Mouse (Mus musculus): ENCODE results near the gene Arhgap1. TPM values are rescaled to one million over a fixed set of nuclear protein-coding genes. Genes with fewer than 3 reads are reported as not detected.
A peak's percentile ranks its signal among the peaks of the same experiment; 100 is the strongest.

Arhgap1 gene
- total RNA-seq, 2 experiments from 2014 or later, result 58.6 to 67.1 TPM

DNA sequence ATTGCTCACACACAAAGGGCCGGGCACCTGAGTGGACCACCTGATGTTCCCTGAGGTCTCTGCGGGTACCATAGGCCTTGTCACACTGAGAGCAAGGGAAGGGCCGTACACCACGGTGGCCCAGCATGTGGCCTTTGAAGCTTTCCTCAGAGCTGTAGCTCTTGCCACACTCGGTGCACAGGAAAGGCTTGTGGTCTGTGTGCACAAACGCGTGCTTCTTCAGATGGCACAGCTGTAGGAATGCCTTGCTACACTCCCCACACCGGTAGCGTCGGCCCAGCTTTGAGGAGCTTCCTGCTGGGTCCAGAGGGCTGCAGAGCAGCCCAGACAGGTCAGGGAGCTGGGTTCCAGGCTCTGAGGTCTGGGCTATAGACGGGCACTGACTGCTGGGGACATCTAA is 3.8 kb upstream of the Arhgap1 start:
- ATAC-seq (replicated peaks; ENCODE audit: poor library complexity), result peak; percentile 33

DNA sequence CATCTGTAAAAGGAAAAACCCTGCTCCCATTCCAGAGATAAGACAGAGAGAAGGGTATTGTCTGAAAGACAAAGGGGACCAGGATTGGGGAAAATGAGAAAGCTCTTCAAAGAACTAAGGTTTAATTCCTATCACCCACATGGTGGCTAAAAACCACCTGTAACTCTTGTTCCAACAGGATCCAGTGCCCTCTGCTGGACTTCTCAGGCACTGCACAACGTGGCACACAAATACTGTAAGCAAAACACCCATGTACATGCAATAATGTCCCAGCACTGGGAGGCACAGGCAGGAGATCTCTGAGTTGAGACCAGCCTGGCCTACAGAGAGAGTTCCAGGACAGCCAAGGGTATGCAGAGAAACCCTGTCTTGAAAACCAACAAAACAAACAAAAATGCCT is 2.9 kb upstream of the Arhgap1 start:
- ATAC-seq (replicated peaks; ENCODE audit: poor library complexity), result peak; percentile 27; the same call in 1 of the 2 replicates

DNA sequence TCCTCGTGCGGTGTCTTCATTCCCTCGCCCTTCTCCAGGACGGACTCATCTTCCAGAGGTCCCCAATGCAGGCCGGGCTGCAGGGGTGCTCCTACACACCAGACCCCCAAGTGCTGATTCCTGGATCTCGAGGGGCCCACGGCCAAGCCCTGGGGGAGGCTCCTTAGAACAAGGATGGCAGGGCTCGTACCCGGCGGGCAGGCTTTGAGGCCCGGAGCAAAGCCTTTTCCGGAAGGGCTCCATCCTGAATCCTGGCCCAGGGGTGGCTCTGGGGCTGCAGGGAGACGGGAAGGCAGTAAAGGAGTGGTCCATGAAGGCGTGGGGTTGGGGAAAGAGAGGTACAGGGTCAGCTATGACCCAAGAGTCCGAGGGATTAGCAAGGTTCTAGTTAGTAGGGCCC is 508 bp upstream of the Arhgap1 start:
- no peak for ATAC-seq (replicated peaks; ENCODE audit: poor library complexity)

DNA sequence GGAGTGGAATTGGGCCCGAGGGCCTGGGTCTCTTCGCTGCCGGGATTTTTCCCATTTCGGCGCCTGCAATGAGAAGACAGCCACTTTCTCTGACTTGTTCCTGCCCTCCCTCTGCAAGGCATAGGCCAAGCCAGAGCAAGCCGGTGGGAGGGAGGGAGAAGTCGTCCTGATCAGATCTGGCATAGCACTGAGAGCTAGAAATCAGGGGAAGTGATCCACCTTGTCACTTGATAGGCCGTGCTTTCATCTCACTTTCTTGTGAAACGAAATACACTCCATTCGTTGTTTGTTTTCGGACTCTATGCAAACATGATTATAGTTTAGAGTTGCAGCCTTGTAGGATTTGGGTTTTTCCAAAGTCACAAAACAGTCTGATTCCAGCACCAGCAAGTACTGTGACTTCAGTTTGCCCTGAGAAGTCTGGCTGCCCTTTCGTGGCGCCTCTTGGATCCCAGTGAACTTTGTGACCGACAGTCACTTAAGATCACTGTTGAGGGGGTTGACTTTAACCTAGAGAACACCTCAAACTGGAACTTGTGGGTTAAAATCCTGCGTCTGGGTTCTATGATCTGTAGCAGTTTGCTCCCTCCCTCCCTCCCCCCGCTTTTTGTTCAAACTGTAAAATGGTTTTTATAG is 818 bp downstream of the Arhgap1 start:
- ATAC-seq (replicated peaks; ENCODE audit: poor library complexity), result peak; percentile 26

DNA sequence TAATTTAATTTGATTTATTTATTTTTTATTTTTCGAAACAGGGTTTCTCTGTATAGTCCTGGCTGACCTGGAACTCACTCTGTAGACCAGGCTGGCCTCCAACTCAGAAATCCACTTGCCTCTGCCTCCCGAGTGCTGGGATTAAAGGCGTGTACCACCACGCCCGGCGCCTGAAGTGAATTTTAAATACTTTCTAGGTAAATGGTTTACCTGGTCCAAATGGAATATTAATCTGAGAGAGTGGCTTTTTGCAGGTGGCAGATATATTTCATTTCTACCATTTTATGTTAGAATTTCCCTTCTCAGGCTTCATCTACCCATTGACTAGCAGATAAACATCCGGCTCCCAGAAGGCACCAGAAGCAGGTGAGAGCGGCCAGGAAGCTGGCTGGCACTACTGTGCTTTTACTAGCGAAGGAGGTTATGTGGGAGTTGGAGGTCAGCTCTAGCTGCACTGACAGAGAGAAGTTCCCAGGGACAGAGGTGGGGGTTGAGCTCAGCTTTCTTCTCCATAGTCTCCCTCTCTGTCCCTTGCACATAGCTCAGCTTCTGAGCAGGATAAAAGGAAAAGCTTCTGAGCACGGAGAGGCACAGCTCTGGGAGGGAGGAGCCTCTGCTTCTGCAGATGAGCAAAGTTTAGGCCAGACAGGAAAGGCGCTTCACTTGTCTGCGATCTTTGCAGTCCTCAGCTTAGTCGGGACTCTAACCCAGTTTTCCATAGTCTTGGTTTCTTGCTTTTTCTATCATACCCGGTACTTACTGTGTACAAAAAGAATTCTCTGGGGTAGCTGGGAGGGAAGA is 2.0 kb downstream of the Arhgap1 start:
- no peak for ATAC-seq (replicated peaks; ENCODE audit: poor library complexity)

DNA sequence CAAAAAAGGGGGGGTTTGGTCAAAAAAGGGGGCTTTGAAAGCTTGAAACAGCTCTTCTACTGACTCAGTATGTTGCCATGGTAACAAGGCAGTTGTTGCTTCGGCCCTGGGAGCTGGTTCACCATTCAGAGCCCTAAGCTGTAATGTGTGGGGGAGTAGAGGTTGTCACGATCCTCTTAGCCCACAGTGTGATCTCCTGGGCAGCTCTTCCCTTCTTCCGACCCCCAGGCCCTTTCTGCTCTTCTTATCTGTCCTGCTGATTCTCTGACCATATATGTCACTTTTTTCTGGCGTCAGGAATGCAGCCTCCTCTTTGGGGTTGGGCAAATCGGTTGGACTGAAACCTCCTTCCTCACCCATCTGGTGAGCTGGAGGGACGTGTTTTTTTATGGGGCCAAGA is 3.2 kb downstream of the Arhgap1 start:
- no peak for ATAC-seq (replicated peaks; ENCODE audit: poor library complexity)

DNA sequence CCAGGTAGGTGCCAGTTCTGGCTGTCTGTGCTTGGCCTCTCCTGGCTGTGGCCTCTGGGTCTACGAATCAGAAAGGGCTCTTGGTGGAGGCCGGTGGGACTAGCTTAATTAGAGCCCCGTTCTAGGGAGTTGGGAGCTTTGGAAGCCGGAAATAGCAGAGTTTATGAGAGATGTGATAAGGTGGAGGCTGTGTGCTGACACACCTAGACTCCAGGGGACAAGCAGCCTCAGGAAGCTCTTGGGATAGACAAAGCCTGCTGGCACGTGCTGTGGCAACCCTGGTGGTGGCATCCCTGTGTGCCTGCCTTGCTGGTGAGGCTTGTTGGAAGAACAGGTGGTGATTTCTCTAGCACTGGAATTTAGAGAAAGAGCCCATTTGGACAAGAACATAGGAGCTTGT is 5.7 kb downstream of the Arhgap1 start:
- no peak for ATAC-seq (replicated peaks; ENCODE audit: poor library complexity)

DNA sequence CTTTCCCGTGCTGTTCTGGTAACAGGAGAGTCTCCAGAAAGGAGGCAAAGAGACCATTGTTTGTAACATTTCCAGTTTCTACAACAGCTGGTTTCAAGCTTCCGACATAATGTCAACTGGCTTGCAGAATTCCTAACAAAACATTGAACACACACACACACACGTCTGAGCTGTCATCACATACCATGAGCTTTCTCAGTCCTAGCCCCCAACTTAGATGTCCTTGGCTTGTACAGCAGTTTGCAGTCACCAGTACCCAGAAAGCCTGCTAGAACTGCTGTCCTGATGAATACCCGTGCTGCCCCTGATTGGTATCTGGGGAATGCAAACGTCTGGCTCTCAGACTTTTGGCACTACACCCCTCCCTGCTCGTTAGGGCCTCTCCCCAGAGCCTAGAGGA is 6.2 kb downstream of the Arhgap1 start:
- no peak for ATAC-seq (replicated peaks; ENCODE audit: poor library complexity)

DNA sequence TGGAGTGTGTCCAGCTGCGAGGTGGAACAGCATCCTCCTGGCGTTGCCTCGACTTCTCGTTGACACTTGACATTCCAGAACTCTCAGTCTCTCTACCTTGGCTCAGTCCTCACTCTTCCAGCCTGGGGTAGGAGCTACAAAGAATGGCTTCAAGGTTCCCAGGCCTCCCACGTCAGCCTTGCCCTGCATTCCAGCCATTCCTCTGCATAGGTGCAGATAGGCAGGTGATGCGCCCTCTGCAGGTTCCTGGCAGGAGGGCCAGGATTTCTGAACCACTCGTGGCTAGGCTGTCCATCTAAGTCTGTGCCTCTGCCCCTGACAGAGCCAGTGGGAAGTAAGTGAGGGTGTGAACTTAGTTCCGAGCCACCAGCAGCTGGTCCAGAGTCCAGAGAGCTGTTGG is 7.1 kb downstream of the Arhgap1 start:
- peak; percentile 52; the same call in 1 of the 2 replicates for ATAC-seq (replicated peaks; ENCODE audit: poor library complexity)

DNA sequence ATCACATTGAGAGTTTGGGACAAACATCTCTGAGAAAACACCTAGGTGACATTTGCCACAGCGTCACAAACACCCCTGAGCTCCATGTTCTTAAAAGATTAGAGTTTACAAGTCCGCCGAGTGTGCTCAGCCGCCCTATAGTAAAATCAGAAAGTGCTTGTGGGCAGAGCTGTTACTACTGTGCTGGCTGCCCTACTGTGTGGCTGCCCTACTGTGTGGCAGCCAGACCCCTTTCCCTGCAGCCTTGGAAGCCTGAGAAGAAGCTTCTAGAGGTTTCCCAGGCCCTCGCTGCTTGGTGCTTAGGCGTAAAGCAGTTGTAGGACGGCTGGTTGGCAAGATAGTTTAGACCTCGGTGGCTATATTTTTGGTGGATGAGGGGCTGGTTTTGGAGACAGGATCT is 10.0 kb downstream of the Arhgap1 start:
- no peak for ATAC-seq (replicated peaks; ENCODE audit: poor library complexity)

DNA sequence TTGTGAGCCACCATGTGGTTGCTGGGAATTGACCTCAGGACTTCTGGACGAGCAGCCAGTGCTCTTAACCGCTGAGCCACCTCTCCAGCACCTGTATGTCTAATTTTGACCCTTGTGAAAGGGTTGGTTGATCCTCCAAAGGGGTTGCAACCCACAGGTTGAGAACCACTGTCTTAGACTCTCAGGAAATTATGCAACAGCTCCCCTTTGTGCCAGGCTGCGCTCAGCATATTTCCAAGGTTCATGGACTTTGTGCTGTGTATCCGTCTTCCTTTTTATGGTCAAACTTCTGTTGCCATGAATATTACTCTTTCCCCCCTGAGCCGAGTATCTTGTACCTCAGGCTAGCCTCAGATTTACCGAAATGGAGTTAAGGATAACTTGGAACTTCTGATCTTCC is 11.3 kb downstream of the Arhgap1 start:
- peak; percentile 29; the same call in 1 of the 2 replicates for ATAC-seq (replicated peaks; ENCODE audit: poor library complexity)

DNA sequence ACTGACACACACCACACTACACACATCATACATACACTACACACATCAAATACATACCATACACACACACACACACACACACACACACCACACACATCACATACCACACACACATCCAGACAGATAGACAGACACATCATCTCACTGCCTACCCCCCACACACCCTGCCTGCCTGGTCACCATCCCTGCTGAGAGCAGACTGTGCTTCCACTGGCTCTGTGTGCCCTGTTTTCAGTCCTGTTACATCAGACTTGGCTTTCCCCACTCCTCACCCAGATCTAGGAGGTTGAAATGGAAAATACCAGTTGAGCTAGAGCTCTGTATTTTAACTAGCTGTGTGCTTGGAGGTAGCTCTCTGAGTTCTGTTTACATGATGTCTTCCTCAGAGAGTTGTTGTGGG is 15.1 kb downstream of the Arhgap1 start:
- ATAC-seq (replicated peaks; ENCODE audit: poor library complexity), result no peak

DNA sequence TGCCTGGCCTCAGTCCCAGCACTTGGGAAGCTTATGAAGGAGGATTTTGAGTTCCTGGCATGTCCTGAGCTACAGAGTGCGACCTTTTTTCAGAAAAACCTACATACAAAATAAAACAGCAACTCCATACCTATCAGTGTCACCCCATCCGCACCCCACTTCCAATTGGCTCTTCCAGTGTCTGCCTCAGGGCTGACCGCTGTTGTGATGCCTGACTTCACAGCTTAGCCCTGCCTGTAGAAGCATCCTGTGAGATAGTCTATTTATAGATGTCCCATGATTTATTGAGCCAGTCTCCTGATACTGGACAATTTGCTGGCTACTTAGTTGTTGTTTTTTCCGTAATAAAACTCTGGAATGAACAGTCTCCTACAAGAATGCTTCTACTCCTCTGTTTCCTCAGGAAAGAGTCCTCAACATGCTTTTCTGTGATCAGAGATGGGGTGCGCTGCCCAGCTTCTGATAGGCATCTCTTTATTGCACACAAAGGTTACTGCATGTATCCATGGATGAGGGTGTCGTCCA is 16.8 kb downstream of the Arhgap1 start:
- ATAC-seq (replicated peaks; ENCODE audit: poor library complexity), result no peak

DNA sequence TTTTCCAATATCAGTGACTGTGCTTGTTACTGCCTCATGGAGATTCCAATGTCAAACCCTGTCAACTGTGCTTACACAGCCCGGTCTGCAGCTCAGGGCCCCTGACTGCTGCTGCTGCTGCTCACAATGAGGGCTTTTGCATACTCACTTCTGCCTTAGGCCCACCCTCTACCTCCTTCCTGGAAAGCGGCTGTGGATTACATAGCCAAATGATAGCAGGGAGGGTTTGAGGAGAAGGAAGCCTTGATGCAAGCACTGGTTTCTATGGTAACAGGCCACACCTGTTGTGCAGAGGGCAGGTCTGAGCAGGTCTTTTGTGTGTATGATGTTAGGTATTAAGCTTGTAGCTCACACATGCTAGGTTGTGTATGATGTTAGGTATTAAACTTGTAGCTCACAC is 18.1 kb downstream of the Arhgap1 start:
- no peak for ATAC-seq (replicated peaks; ENCODE audit: poor library complexity)

DNA sequence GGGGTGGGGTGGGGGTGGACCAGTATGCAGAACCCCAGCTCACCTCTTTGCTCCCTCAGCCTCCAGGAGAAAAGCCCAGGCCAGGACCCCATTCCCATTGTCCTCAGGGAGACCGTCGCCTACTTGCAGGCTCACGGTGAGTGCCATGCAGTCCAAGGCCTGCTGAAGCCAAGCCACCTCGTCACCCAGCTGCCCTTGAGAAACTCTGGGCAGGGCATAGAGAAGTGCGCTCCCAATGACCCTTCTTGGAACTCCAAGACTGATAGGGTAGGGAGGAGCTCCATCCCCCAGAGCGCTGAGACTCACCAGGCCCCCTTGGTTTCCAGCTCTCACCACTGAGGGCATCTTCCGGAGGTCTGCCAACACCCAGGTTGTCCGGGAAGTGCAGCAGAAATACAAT is 19.7 kb downstream of the Arhgap1 start:
- no peak for ATAC-seq (replicated peaks; ENCODE audit: poor library complexity)

DNA sequence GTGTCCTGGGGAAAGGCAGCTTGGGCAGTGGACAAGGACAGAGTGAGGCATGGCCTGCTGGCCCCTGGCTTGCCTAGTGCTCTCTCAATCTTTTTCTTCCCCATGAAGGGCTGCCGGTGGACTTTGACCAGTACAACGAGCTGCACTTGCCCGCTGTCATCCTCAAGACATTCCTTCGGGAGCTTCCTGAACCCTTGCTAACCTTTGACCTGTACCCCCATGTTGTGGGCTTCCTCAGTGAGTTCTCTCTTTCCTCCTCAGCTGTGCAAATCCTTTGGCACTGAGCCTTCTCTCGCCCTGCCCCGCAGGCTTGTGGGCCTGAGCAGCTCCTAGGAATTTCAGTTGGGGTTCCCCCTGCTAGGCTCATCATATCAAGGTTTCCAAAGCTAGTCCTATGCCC is 20.4 kb downstream of the Arhgap1 start:
- ATAC-seq (replicated peaks; ENCODE audit: poor library complexity), result no peak

DNA sequence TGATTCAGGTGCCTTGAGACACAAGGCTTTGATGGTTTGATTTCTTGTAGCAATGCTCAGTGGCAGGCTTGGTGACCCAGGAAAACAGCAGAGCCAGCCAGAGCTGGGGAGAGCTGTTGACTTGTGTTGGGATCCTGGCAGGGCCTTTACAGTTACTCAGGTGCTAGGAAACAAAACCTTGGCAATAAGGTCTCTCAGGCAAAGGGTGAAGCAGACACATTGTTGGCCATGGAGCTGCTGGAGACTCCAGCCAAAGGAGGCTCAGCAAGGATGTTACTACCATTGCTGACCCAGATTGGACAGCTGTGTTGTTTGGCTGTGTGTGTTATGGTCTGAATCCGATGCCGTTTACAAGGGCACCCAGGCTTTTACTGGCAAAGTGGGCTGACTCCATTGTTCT is 23.9 kb downstream of the Arhgap1 start:
- ATAC-seq (replicated peaks; ENCODE audit: poor library complexity), result no peak

DNA sequence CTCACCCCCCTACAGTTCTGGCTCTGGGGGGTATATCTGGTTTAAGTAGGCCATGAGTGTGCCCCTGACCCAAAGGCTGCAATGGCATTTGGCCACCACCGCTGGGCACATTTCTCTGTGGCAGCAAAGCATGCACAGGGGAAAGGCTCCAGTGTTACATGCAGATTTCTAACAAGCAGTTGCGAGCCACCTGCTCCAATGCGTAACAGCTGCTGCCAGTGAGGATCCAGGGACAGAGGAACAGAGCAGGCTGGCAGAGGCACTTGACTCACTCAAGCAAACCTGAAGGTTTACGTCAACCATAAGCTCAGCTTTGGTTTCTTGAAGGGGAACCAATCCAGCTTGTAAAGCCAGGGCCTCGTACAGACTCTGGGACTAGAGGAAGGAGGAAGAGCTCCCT is 25.2 kb downstream of the Arhgap1 start:
- ATAC-seq (replicated peaks; ENCODE audit: poor library complexity), result no peak

DNA sequence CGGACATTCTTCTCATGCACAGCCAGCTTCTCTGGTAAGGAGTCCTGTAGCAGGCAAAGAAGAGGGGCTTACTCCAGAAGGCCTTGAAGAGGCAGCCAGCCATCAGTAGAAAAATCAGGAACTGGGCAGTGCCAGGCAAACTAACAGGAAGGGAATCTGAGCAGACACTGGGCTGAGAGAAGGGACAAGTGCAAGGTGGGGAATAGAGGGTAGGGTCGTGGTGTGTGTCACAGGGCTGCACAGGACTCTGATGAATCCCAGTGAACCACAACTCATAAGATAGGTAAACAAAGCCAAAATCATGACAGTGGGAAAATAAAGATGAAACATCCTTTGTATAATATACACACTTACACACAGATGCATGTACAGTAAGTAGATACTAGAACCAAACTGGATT is 26.8 kb downstream of the Arhgap1 start:
- ATAC-seq (replicated peaks; ENCODE audit: poor library complexity), result no peak

DNA sequence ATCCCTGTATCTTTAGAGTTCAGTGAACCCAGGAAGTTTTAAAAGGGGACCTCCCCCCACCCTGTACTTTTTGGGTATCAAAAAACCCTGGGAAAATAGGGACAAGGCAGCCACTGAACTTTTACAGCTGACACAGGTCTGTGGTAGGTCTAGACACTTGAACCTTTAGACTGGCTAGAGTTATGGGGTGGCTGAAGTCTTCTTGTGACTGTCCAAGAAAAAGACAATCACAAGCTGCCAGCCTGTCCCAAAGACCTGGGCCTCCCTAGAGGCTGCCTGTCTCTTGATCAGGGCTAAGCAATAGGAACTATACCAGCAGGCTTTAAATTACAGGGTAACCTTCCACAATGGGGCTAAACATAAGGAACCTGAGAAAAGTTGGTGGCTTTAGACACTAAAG is 27.3 kb downstream of the Arhgap1 start:
- ATAC-seq (replicated peaks; ENCODE audit: poor library complexity), result no peak

DNA sequence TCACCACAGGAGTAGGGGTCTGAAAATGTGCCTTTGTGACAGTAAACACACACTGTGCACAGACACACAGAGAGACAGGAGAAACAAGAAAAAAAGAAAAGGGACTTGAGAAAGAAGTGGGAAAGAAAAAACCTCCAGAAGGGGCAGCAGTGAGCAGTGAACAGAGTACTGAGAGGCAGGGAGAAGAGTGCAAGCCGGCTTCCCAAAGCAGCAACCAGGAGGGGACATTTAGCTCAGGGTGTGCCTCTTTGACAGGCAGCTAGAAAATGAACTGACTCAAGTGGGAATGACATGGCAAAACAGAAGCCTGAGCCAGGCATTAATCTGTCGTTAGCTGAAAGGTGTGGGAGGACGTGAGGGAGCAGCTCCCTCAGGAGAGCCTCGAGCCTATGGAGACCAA is 33.2 kb downstream of the Arhgap1 start:
- ATAC-seq (replicated peaks; ENCODE audit: poor library complexity), result peak; percentile 94

DNA sequence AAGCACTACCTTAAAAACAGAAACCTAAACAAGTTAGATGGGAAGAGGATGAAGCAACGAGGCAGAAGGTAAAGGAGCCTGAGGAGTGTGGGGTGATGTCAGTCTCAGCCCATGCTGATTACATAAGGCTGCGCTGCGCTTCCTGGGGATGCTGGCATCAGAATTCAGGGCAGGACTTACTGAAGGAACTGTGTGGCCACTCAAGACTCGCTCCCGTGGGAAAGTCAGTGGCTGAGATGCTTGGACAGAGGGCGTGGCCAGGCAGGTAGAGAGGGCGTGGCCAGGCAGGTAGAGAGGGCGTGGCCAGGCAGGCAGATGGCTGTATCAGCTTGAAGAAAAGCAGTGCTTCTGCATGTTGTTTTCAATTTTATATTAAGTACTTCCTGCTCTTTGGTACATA is 34.3 kb downstream of the Arhgap1 start:
- ATAC-seq (replicated peaks; ENCODE audit: poor library complexity), result no peak
